Mouse (Mus musculus) lung, postnatal 36 days (tissue): ENCODE measurements at regions not wholly inside any gene's neighbourhood (a gene's known extent, or its start where the extent isn't known, plus 50 kb on each side); places are given as distances from the start of the nearest gene placed in this dataset.

ENCODE experiments used
- DNase-seq: peaks from one replicate; pipeline ENCODE4 v3.0.0; 2022; ENCODE audit warnings: mixed read lengths

GRCm38 (mm10) chr15:62267536-62267935 is 1344.7 kb upstream of the A1bg start:
- DNase-seq = no peak

- DNase-seq = no peak
Measured at GRCm38 (mm10) chr15:62266025-62266424, 1343.2 kb upstream of the A1bg start.

- DNase-seq = no peak
Measured at GRCm38 (mm10) chr15:62265484-62265937, 1342.7 kb upstream of the A1bg start.

- DNase-seq = no peak
Measured at GRCm38 (mm10) chr15:62264966-62265365, 1342.2 kb upstream of the A1bg start.

- DNase-seq = no peak
Measured at GRCm38 (mm10) chr15:62264183-62264582, 1341.4 kb upstream of the A1bg start.

GRCm38 (mm10) chr15:62262487-62262886 is 1339.7 kb upstream of the A1bg start:
- no peak for DNase-seq

GRCm38 (mm10) chr15:62261520-62261919 is 1338.7 kb upstream of the A1bg start:
- DNase-seq = no peak

- no peak for DNase-seq
Measured at GRCm38 (mm10) chr15:62258611-62259010, 1335.8 kb upstream of the A1bg start.

- DNase-seq = peak; percentile 68
Measured at GRCm38 (mm10) chr15:62257955-62258354, 1335.1 kb upstream of the A1bg start.

GRCm38 (mm10) chr15:62257110-62257667 is 1334.4 kb upstream of the A1bg start:
- no peak for DNase-seq

GRCm38 (mm10) chr15:62255571-62255970 is 1332.8 kb upstream of the A1bg start:
- no peak for DNase-seq

- DNase-seq = no peak
Measured at GRCm38 (mm10) chr15:62253724-62254123, 1330.9 kb upstream of the A1bg start.

- peak; percentile 17 for DNase-seq
Measured at GRCm38 (mm10) chr15:62252078-62252833, 1329.4 kb upstream of the A1bg start.

- no peak for DNase-seq
Measured at GRCm38 (mm10) chr15:62249436-62249835, 1326.6 kb upstream of the A1bg start.

GRCm38 (mm10) chr15:62246561-62247079 is 1323.8 kb upstream of the A1bg start:
- no peak for DNase-seq

- DNase-seq = no peak
Measured at GRCm38 (mm10) chr15:62245237-62245636, 1322.4 kb upstream of the A1bg start.

- no peak for DNase-seq
Measured at GRCm38 (mm10) chr15:62244819-62245218, 1322.0 kb upstream of the A1bg start.

- DNase-seq = no peak
Measured at GRCm38 (mm10) chr15:62240031-62240430, 1317.2 kb upstream of the A1bg start.

GRCm38 (mm10) chr15:62238503-62239045 is 1315.8 kb upstream of the A1bg start:
- no peak for DNase-seq

GRCm38 (mm10) chr15:62236056-62236455 is 1313.2 kb upstream of the A1bg start:
- DNase-seq = no peak

- no peak for DNase-seq
Measured at GRCm38 (mm10) chr15:62234182-62234760, 1311.5 kb upstream of the A1bg start.

GRCm38 (mm10) chr15:62233154-62233553 is 1310.3 kb upstream of the A1bg start:
- DNase-seq = no peak

- DNase-seq = no peak
Measured at GRCm38 (mm10) chr15:62231709-62232108, 1308.9 kb upstream of the A1bg start.

GRCm38 (mm10) chr15:62230773-62231172 is 1308.0 kb upstream of the A1bg start:
- no peak for DNase-seq
